Mouse (Mus musculus) spleen, adult 2 months (tissue): ENCODE measurements around the gene Hes1.

ENCODE experiments used
- CTCF ChIP-seq: fragments of 200-500 bp; IDR thresholded peaks from 2 replicates; pipeline ENCODE4 v1.5.1; 2011; ENCODE audit warnings: mild to moderate bottlenecking, inconsistent platforms; ENCODE audit not compliant: insufficient read depth, insufficient read length, insufficient replicate concordance; ENCODE audit errors: extremely low read depth
- POLR2A ChIP-seq: fragments of 200-500 bp; IDR thresholded peaks from 2 replicates; pipeline ENCODE4 v1.6.1; 2011; ENCODE audit warnings: low read depth, low read length, inconsistent platforms

GRCm38 (mm10) chr16:30103495-30103894 is 39.3 kb downstream of the Hes1 start:
- TF ChIP-seq POLR2A (no peak), CTCF (no peak)
